Mouse (Mus musculus): ENCODE measurements around the gene Anxa2. TPM values are rescaled to one million over a fixed set of nuclear protein-coding genes. Genes with fewer than 3 reads are reported as not detected.
A peak's percentile ranks its signal among the peaks of the same experiment; 100 is the strongest.

The Anxa2 gene
- polyA plus RNA-seq, 1 experiment from 2014 or later = 1,223 TPM

GRCm38 (mm10) chr9:69468991-69469390 lies 15.6 kb downstream of the Anxa2 start:
- Histone ChIP-seq H3K36me3 (ENCODE audit: control insufficient read depth, insufficient read depth, low read length) (peaks cover 18% of the 10 kb centered on the region; the same call in 1 of the 2 replicates), H3K27me3 (ENCODE audit: control insufficient read depth, insufficient read depth, low read length) (no peaks in the 10 kb centered on the region), H3K4me3 (replicated peaks; ENCODE audit: low read length) (no peak overlapping the region), H3K9ac (ENCODE audit: low read length) (no peak overlapping the region), H3K9me3 (replicated peaks; ENCODE audit: control insufficient read depth, low read length) (no peaks in the 10 kb centered on the region), H3K4me1 (ENCODE audit: control insufficient read depth, insufficient read depth, low read length) (peaks cover 90% of the 10 kb centered on the region), H3K4me2 (ENCODE audit: low read depth, low read length) (no peak overlapping the region), H3K27ac (ENCODE audit: low read length) (peak overlapping the region; percentile 93)
- ATAC-seq (ENCODE audit: insufficient read depth, low FRiP score) = peak; percentile 64
- WGBS = 17% methylated on average over 9 of the region's 9 CpGs

GRCm38 (mm10) chr9:69470362-69470761 lies 16.9 kb downstream of the Anxa2 start:
- 31% methylated on average over 5 of the region's 5 CpGs for WGBS
- no peaks in the 10 kb centered on the region for H3K9me3 ChIP-seq (replicated peaks; ENCODE audit: control insufficient read depth, low read length)
- H3K27me3 ChIP-seq (ENCODE audit: control insufficient read depth, insufficient read depth, low read length) = no peaks in the 10 kb centered on the region
- peak overlapping the region; percentile 56; the same call in 1 of the 2 replicates for H3K9ac ChIP-seq (ENCODE audit: low read length)
- H3K4me1 ChIP-seq (ENCODE audit: control insufficient read depth, insufficient read depth, low read length) = peaks cover 81% of the 10 kb centered on the region
- no peak for ATAC-seq (ENCODE audit: insufficient read depth, low FRiP score)
- no peak overlapping the region for H3K4me3 ChIP-seq (replicated peaks; ENCODE audit: low read length)
- peak overlapping the region; percentile 24; the same call in 1 of the 2 replicates for H3K4me2 ChIP-seq (ENCODE audit: low read depth, low read length)
- peak overlapping the region; percentile 93 for H3K27ac ChIP-seq (ENCODE audit: low read length)
- peaks cover 19% of the 10 kb centered on the region; the same call in 1 of the 2 replicates for H3K36me3 ChIP-seq (ENCODE audit: control insufficient read depth, insufficient read depth, low read length)

GRCm38 (mm10) chr9:69470921-69471320 lies 17.5 kb downstream of the Anxa2 start:
- 6% methylated on average over 6 of the region's 6 CpGs for WGBS
- Histone ChIP-seq H3K9ac (ENCODE audit: low read length) (peak overlapping the region; percentile 56; the same call in 1 of the 2 replicates), H3K4me2 (ENCODE audit: low read depth, low read length) (peak overlapping the region; percentile 24; the same call in 1 of the 2 replicates), H3K27ac (ENCODE audit: low read length) (peak overlapping the region; percentile 93), H3K36me3 (ENCODE audit: control insufficient read depth, insufficient read depth, low read length) (peaks cover 19% of the 10 kb centered on the region; the same call in 1 of the 2 replicates), H3K4me1 (ENCODE audit: control insufficient read depth, insufficient read depth, low read length) (peaks cover 75% of the 10 kb centered on the region), H3K4me3 (replicated peaks; ENCODE audit: low read length) (no peak overlapping the region), H3K27me3 (ENCODE audit: control insufficient read depth, insufficient read depth, low read length) (no peaks in the 10 kb centered on the region), H3K9me3 (replicated peaks; ENCODE audit: control insufficient read depth, low read length) (no peaks in the 10 kb centered on the region)
- peak; percentile 46; the same call in 1 of the 2 replicates for ATAC-seq (ENCODE audit: insufficient read depth, low FRiP score)

GRCm38 (mm10) chr9:69472724-69473123 lies 19.3 kb downstream of the Anxa2 start:
- Histone ChIP-seq H3K9ac (ENCODE audit: low read length) (no peak overlapping the region), H3K4me2 (ENCODE audit: low read depth, low read length) (no peak overlapping the region), H3K4me1 (ENCODE audit: control insufficient read depth, insufficient read depth, low read length) (peaks cover 62% of the 10 kb centered on the region), H3K27me3 (ENCODE audit: control insufficient read depth, insufficient read depth, low read length) (no peaks in the 10 kb centered on the region), H3K9me3 (replicated peaks; ENCODE audit: control insufficient read depth, low read length) (no peaks in the 10 kb centered on the region), H3K27ac (ENCODE audit: low read length) (peak overlapping the region; percentile 93), H3K36me3 (ENCODE audit: control insufficient read depth, insufficient read depth, low read length) (peaks cover 17% of the 10 kb centered on the region; the same call in 1 of the 2 replicates), H3K4me3 (replicated peaks; ENCODE audit: low read length) (no peak overlapping the region)
- 44% methylated on average over 6 of the region's 6 CpGs for WGBS
- ATAC-seq (ENCODE audit: insufficient read depth, low FRiP score) = peak; percentile 45; the same call in 1 of the 2 replicates

- H3K27ac ChIP-seq (ENCODE audit: low read length) = no peak overlapping the region
- no peaks in the 10 kb centered on the region for H3K9me3 ChIP-seq (replicated peaks; ENCODE audit: control insufficient read depth, low read length)
- no peaks in the 10 kb centered on the region for H3K27me3 ChIP-seq (ENCODE audit: control insufficient read depth, insufficient read depth, low read length)
- peaks cover 11% of the 10 kb centered on the region; the same call in 1 of the 2 replicates for H3K36me3 ChIP-seq (ENCODE audit: control insufficient read depth, insufficient read depth, low read length)
- H3K9ac ChIP-seq (ENCODE audit: low read length) = no peak overlapping the region
- ATAC-seq (ENCODE audit: insufficient read depth, low FRiP score) = no peak
- peaks cover 33% of the 10 kb centered on the region for H3K4me1 ChIP-seq (ENCODE audit: control insufficient read depth, insufficient read depth, low read length)
- H3K4me3 ChIP-seq (replicated peaks; ENCODE audit: low read length) = no peak overlapping the region
- 70% methylated on average over 6 of the region's 6 CpGs for WGBS
- no peak overlapping the region for H3K4me2 ChIP-seq (ENCODE audit: low read depth, low read length)
Measured at GRCm38 (mm10) chr9:69475873-69476272, 22.5 kb downstream of the Anxa2 start.

- H3K27me3 ChIP-seq (ENCODE audit: control insufficient read depth, insufficient read depth, low read length) = no peaks in the 10 kb centered on the region
- no peaks in the 10 kb centered on the region for H3K9me3 ChIP-seq (replicated peaks; ENCODE audit: control insufficient read depth, low read length)
- no peak overlapping the region for H3K4me2 ChIP-seq (ENCODE audit: low read depth, low read length)
- peaks cover 5% of the 10 kb centered on the region; the same call in 1 of the 2 replicates for H3K36me3 ChIP-seq (ENCODE audit: control insufficient read depth, insufficient read depth, low read length)
- no peak overlapping the region for H3K9ac ChIP-seq (ENCODE audit: low read length)
- ATAC-seq (ENCODE audit: insufficient read depth, low FRiP score) = peak; percentile 68
- H3K27ac ChIP-seq (ENCODE audit: low read length) = peak overlapping the region; percentile 61
- WGBS = 49% methylated on average over 14 of the region's 14 CpGs
- peaks cover 19% of the 10 kb centered on the region for H3K4me1 ChIP-seq (ENCODE audit: control insufficient read depth, insufficient read depth, low read length)
- H3K4me3 ChIP-seq (replicated peaks; ENCODE audit: low read length) = no peak overlapping the region
Measured at GRCm38 (mm10) chr9:69477195-69477823, 23.9 kb downstream of the Anxa2 start.

GRCm38 (mm10) chr9:69477824-69478222 lies 24.4 kb downstream of the Anxa2 start:
- H3K4me2 ChIP-seq (ENCODE audit: low read depth, low read length) = no peak overlapping the region
- H3K27me3 ChIP-seq (ENCODE audit: control insufficient read depth, insufficient read depth, low read length) = no peaks in the 10 kb centered on the region
- H3K36me3 ChIP-seq (ENCODE audit: control insufficient read depth, insufficient read depth, low read length) = peaks cover 5% of the 10 kb centered on the region; the same call in 1 of the 2 replicates
- peak; percentile 4; the same call in 1 of the 2 replicates for ATAC-seq (ENCODE audit: insufficient read depth, low FRiP score)
- 48% methylated on average over 6 of the region's 6 CpGs for WGBS
- H3K9me3 ChIP-seq (replicated peaks; ENCODE audit: control insufficient read depth, low read length) = no peaks in the 10 kb centered on the region
- peaks cover 14% of the 10 kb centered on the region; the same call in 1 of the 2 replicates for H3K4me1 ChIP-seq (ENCODE audit: control insufficient read depth, insufficient read depth, low read length)
- H3K27ac ChIP-seq (ENCODE audit: low read length) = peak overlapping the region; percentile 30; the same call in 1 of the 2 replicates
- no peak overlapping the region for H3K9ac ChIP-seq (ENCODE audit: low read length)
- no peak overlapping the region for H3K4me3 ChIP-seq (replicated peaks; ENCODE audit: low read length)

GRCm38 (mm10) chr9:69480344-69480743 lies 26.9 kb downstream of the Anxa2 start:
- H3K27me3 ChIP-seq (ENCODE audit: control insufficient read depth, insufficient read depth, low read length) = no peaks in the 10 kb centered on the region
- peaks cover 9% of the 10 kb centered on the region; the same call in 1 of the 2 replicates for H3K36me3 ChIP-seq (ENCODE audit: control insufficient read depth, insufficient read depth, low read length)
- no peaks in the 10 kb centered on the region for H3K9me3 ChIP-seq (replicated peaks; ENCODE audit: control insufficient read depth, low read length)
- H3K27ac ChIP-seq (ENCODE audit: low read length) = no peak overlapping the region
- no peak for ATAC-seq (ENCODE audit: insufficient read depth, low FRiP score)
- no peak overlapping the region for H3K4me3 ChIP-seq (replicated peaks; ENCODE audit: low read length)
- H3K4me1 ChIP-seq (ENCODE audit: control insufficient read depth, insufficient read depth, low read length) = 0 out of 2 replicates have a peak, but pooled peaks cover 4% of the 10 kb centered on the region
- H3K4me2 ChIP-seq (ENCODE audit: low read depth, low read length) = no peak overlapping the region
- H3K9ac ChIP-seq (ENCODE audit: low read length) = no peak overlapping the region
- 10% methylated on average over 1 of the region's 1 CpGs for WGBS

- 59% methylated on average over 12 of the region's 12 CpGs for WGBS
- no peak for ATAC-seq (ENCODE audit: insufficient read depth, low FRiP score)
Measured at GRCm38 (mm10) chr9:69483811-69484210, 30.4 kb downstream of the Anxa2 start.

More at GRCm38 (mm10) chr9:69483811-69484210, 30.4 kb downstream of the Anxa2 start:
- no peak overlapping the region for H3K9ac ChIP-seq (ENCODE audit: low read length)
- no peaks in the 10 kb centered on the region for H3K9me3 ChIP-seq (replicated peaks; ENCODE audit: control insufficient read depth, low read length)
- no peak overlapping the region for H3K27ac ChIP-seq (ENCODE audit: low read length)
- no peak overlapping the region for H3K4me2 ChIP-seq (ENCODE audit: low read depth, low read length)
- no peaks in the 10 kb centered on the region for H3K4me1 ChIP-seq (ENCODE audit: control insufficient read depth, insufficient read depth, low read length)
- no peak overlapping the region for H3K4me3 ChIP-seq (replicated peaks; ENCODE audit: low read length)
- no peaks in the 10 kb centered on the region for H3K27me3 ChIP-seq (ENCODE audit: control insufficient read depth, insufficient read depth, low read length)
- peaks cover 32% of the 10 kb centered on the region for H3K36me3 ChIP-seq (ENCODE audit: control insufficient read depth, insufficient read depth, low read length)
